Mouse (Mus musculus): ENCODE measurements around the gene Sdf2. TPM values are rescaled to one million over a fixed set of nuclear protein-coding genes. Genes with fewer than 3 reads are reported as not detected.
A peak's percentile ranks its signal among the peaks of the same experiment; 100 is the strongest.

Sdf2 gene
- polyA plus RNA-seq, 1 experiment from 2014 or later, result 101 TPM

- Histone ChIP-seq H3K9me3 (ENCODE audit: low read length) (no peaks in the 10 kb centered on the region), H3K27ac (ENCODE audit: low read length) (no peak overlapping the region), H3K4me2 (replicated peaks; ENCODE audit: low read depth, low read length) (no peak overlapping the region), H3K4me3 (ENCODE audit: low read length) (no peak overlapping the region), H3K4me1 (ENCODE audit: insufficient read depth, low read length) (no peaks in the 10 kb centered on the region), H3K36me3 (ENCODE audit: insufficient read depth, low read length) (peaks cover 87% of the 10 kb centered on the region), H3K9ac (replicated peaks; ENCODE audit: low read length) (no peak overlapping the region), H3K27me3 (ENCODE audit: insufficient read depth, low read length) (no peaks in the 10 kb centered on the region)
- ATAC-seq (ENCODE audit: low FRiP score, low TSS enrichment), result no peak
- 84% methylated on average over 11 of the region's 11 CpGs for WGBS
Observed at GRCm38 (mm10) chr11:78215709-78216317, 29.7 kb upstream of the Sdf2 start.

GRCm38 (mm10) chr11:78223586-78223985 is 22.0 kb upstream of the Sdf2 start:
- no peaks in the 10 kb centered on the region for H3K4me1 ChIP-seq (ENCODE audit: insufficient read depth, low read length)

GRCm38 (mm10) chr11:78231518-78231917 is 14.0 kb upstream of the Sdf2 start:
- Histone ChIP-seq H3K4me2 (replicated peaks; ENCODE audit: low read depth, low read length) (no peak overlapping the region), H3K9ac (replicated peaks; ENCODE audit: low read length) (no peak overlapping the region), H3K27ac (ENCODE audit: low read length) (no peak overlapping the region), H3K27me3 (ENCODE audit: insufficient read depth, low read length) (no peaks in the 10 kb centered on the region), H3K9me3 (ENCODE audit: low read length) (no peaks in the 10 kb centered on the region), H3K36me3 (ENCODE audit: insufficient read depth, low read length) (peaks cover 69% of the 10 kb centered on the region), H3K4me1 (ENCODE audit: insufficient read depth, low read length) (no peaks in the 10 kb centered on the region), H3K4me3 (ENCODE audit: low read length) (no peak overlapping the region)
- WGBS, result 92% methylated on average over 6 of the region's 6 CpGs
- ATAC-seq (ENCODE audit: low FRiP score, low TSS enrichment), result no peak

More at GRCm38 (mm10) chr11:78223586-78223985, 22.0 kb upstream of the Sdf2 start:
- no peak overlapping the region for H3K9ac ChIP-seq (replicated peaks; ENCODE audit: low read length)
- H3K4me3 ChIP-seq (ENCODE audit: low read length), result no peak overlapping the region
- no peak for ATAC-seq (ENCODE audit: low FRiP score, low TSS enrichment)
- no peak overlapping the region for H3K27ac ChIP-seq (ENCODE audit: low read length)
- no peak overlapping the region for H3K4me2 ChIP-seq (replicated peaks; ENCODE audit: low read depth, low read length)
- H3K27me3 ChIP-seq (ENCODE audit: insufficient read depth, low read length), result no peaks in the 10 kb centered on the region
- H3K36me3 ChIP-seq (ENCODE audit: insufficient read depth, low read length), result peaks cover 90% of the 10 kb centered on the region
- 97% methylated on average over 4 of the region's 4 CpGs for WGBS
- no peaks in the 10 kb centered on the region for H3K9me3 ChIP-seq (ENCODE audit: low read length)

- Histone ChIP-seq H3K9me3 (ENCODE audit: low read length) (no peaks in the 10 kb centered on the region), H3K4me3 (ENCODE audit: low read length) (no peak overlapping the region)
- no peak for ATAC-seq (ENCODE audit: low FRiP score, low TSS enrichment)
Observed at GRCm38 (mm10) chr11:78240193-78240857, 5.2 kb upstream of the Sdf2 start.

GRCm38 (mm10) chr11:78245261-78245626 is 302 bp upstream of the Sdf2 start:
- ATAC-seq (ENCODE audit: low FRiP score, low TSS enrichment), result no peak; the same call in 1 of the 2 replicates
- WGBS, result under 1% methylated on average over 19 of the region's 19 CpGs

More at GRCm38 (mm10) chr11:78240193-78240857, 5.2 kb upstream of the Sdf2 start:
- peaks cover 16% of the 10 kb centered on the region for H3K36me3 ChIP-seq (ENCODE audit: insufficient read depth, low read length)
- H3K4me2 ChIP-seq (replicated peaks; ENCODE audit: low read depth, low read length), result no peak overlapping the region
- H3K27ac ChIP-seq (ENCODE audit: low read length), result no peak overlapping the region
- no peaks in the 10 kb centered on the region for H3K27me3 ChIP-seq (ENCODE audit: insufficient read depth, low read length)
- WGBS, result 91% methylated on average over 9 of the region's 9 CpGs
- H3K9ac ChIP-seq (replicated peaks; ENCODE audit: low read length), result no peak overlapping the region
- peaks cover 9% of the 10 kb centered on the region for H3K4me1 ChIP-seq (ENCODE audit: insufficient read depth, low read length)

GRCm38 (mm10) chr11:78246318-78247011 is 919 bp downstream of the Sdf2 start:
- 24% methylated on average over 7 of the region's 7 CpGs for WGBS
- Histone ChIP-seq H3K27ac (ENCODE audit: low read length) (peak overlapping the region; percentile 97), H3K4me3 (ENCODE audit: low read length) (peak overlapping the region; percentile 75), H3K27me3 (ENCODE audit: insufficient read depth, low read length) (no peaks in the 10 kb centered on the region), H3K4me2 (replicated peaks; ENCODE audit: low read depth, low read length) (peak overlapping the region; percentile 76), H3K9ac (replicated peaks; ENCODE audit: low read length) (peak overlapping the region; percentile 88; the same call in 1 of the 2 replicates), H3K9me3 (ENCODE audit: low read length) (no peaks in the 10 kb centered on the region), H3K36me3 (ENCODE audit: insufficient read depth, low read length) (peaks cover 4% of the 10 kb centered on the region), H3K4me1 (ENCODE audit: insufficient read depth, low read length) (peaks cover 22% of the 10 kb centered on the region)
- no peak for ATAC-seq (ENCODE audit: low FRiP score, low TSS enrichment)

More at GRCm38 (mm10) chr11:78245261-78245626, 302 bp upstream of the Sdf2 start:
- Histone ChIP-seq H3K9ac (replicated peaks; ENCODE audit: low read length) (peak overlapping the region; percentile 88), H3K4me1 (ENCODE audit: insufficient read depth, low read length) (peaks cover 22% of the 10 kb centered on the region), H3K27me3 (ENCODE audit: insufficient read depth, low read length) (no peaks in the 10 kb centered on the region), H3K36me3 (ENCODE audit: insufficient read depth, low read length) (peaks cover 5% of the 10 kb centered on the region; the same call in 1 of the 2 replicates), H3K27ac (ENCODE audit: low read length) (peak overlapping the region; percentile 97), H3K4me2 (replicated peaks; ENCODE audit: low read depth, low read length) (peak overlapping the region; percentile 76), H3K9me3 (ENCODE audit: low read length) (no peaks in the 10 kb centered on the region), H3K4me3 (ENCODE audit: low read length) (peak overlapping the region; percentile 75)

GRCm38 (mm10) chr11:78247012-78247348 is 1.4 kb downstream of the Sdf2 start:
- H3K4me1 ChIP-seq (ENCODE audit: insufficient read depth, low read length), result peaks cover 22% of the 10 kb centered on the region
- ATAC-seq (ENCODE audit: low FRiP score, low TSS enrichment), result no peak
- 0 out of 2 replicates have a peak overlapping the region, but pooled peaks have one; percentile 45 for H3K9ac ChIP-seq (replicated peaks; ENCODE audit: low read length)
- peak overlapping the region; percentile 76 for H3K4me2 ChIP-seq (replicated peaks; ENCODE audit: low read depth, low read length)
- peak overlapping the region; percentile 75 for H3K4me3 ChIP-seq (ENCODE audit: low read length)
- 37% methylated on average over 3 of the region's 3 CpGs for WGBS
- H3K9me3 ChIP-seq (ENCODE audit: low read length), result no peaks in the 10 kb centered on the region
- peaks cover 4% of the 10 kb centered on the region for H3K36me3 ChIP-seq (ENCODE audit: insufficient read depth, low read length)
- H3K27ac ChIP-seq (ENCODE audit: low read length), result no peak overlapping the region
- no peaks in the 10 kb centered on the region for H3K27me3 ChIP-seq (ENCODE audit: insufficient read depth, low read length)

- Histone ChIP-seq H3K27ac (ENCODE audit: low read length) (no peak overlapping the region), H3K4me2 (replicated peaks; ENCODE audit: low read depth, low read length) (no peak overlapping the region), H3K4me1 (ENCODE audit: insufficient read depth, low read length) (peaks cover 22% of the 10 kb centered on the region), H3K36me3 (ENCODE audit: insufficient read depth, low read length) (peaks cover 10% of the 10 kb centered on the region), H3K27me3 (ENCODE audit: insufficient read depth, low read length) (no peaks in the 10 kb centered on the region), H3K4me3 (ENCODE audit: low read length) (no peak overlapping the region; the same call in 1 of the 2 replicates), H3K9me3 (ENCODE audit: low read length) (no peaks in the 10 kb centered on the region), H3K9ac (replicated peaks; ENCODE audit: low read length) (no peak overlapping the region)
- ATAC-seq (ENCODE audit: low FRiP score, low TSS enrichment), result no peak
- WGBS, result 67% methylated on average over 4 of the region's 4 CpGs
Observed at GRCm38 (mm10) chr11:78247727-78248140, 2.2 kb downstream of the Sdf2 start.

- ATAC-seq (ENCODE audit: low FRiP score, low TSS enrichment), result no peak
- H3K27me3 ChIP-seq (ENCODE audit: insufficient read depth, low read length), result peaks cover 7% of the 10 kb centered on the region; the same call in 1 of the 2 replicates
- no peaks in the 10 kb centered on the region for H3K4me1 ChIP-seq (ENCODE audit: insufficient read depth, low read length)
- no peak overlapping the region for H3K4me2 ChIP-seq (replicated peaks; ENCODE audit: low read depth, low read length)
- no peak overlapping the region for H3K4me3 ChIP-seq (ENCODE audit: low read length)
- WGBS, result 88% methylated on average over 1 of the region's 1 CpGs
- peaks cover 20% of the 10 kb centered on the region for H3K36me3 ChIP-seq (ENCODE audit: insufficient read depth, low read length)
- no peak overlapping the region for H3K9ac ChIP-seq (replicated peaks; ENCODE audit: low read length)
- no peak overlapping the region for H3K27ac ChIP-seq (ENCODE audit: low read length)
- H3K9me3 ChIP-seq (ENCODE audit: low read length), result no peaks in the 10 kb centered on the region
Observed at GRCm38 (mm10) chr11:78256618-78257017, 11.1 kb downstream of the Sdf2 start.
